Mouse (Mus musculus) neural tube, embryonic 10.5 days (tissue): ENCODE data around the gene Eno1.
"Not testable (repeated sequence)": the region's sequence is repeated elsewhere in the genome, so short reads cannot be mapped to it uniquely, and the experiment has no call there.

Source experiments
- DNase-seq: peaks from one replicate; pipeline ENCODE4 v3.0.0-alpha.2; 2017; ENCODE audit warnings: low spot score; ENCODE audit errors: extremely low spot score

Eno1 gene

DNA sequence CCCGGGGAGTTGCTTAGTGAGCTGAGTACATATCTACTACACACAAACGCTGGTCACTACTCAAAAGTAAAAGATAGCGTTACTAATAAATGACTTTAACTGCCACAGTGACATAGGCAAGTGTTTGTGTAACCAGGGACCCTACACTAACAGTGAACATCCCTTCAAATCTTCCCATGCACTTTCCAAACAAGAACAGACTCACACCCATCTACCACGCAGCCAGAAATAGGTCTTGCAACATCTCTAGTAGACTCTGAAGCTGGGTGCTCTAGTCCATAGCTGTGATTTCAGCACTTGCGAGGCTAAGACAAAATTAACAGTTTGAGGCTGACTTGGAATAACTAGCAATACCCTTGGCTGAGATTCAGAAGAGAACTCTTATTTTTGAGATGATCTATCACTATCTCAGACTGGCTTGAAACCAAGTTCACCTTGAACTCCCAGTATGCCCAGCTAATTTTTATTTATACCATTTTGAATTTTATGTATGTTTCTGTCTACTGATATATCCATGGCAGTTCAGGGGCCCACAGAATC lies 13.3 kb downstream of the Eno1 start:
- no peak for DNase-seq

DNA sequence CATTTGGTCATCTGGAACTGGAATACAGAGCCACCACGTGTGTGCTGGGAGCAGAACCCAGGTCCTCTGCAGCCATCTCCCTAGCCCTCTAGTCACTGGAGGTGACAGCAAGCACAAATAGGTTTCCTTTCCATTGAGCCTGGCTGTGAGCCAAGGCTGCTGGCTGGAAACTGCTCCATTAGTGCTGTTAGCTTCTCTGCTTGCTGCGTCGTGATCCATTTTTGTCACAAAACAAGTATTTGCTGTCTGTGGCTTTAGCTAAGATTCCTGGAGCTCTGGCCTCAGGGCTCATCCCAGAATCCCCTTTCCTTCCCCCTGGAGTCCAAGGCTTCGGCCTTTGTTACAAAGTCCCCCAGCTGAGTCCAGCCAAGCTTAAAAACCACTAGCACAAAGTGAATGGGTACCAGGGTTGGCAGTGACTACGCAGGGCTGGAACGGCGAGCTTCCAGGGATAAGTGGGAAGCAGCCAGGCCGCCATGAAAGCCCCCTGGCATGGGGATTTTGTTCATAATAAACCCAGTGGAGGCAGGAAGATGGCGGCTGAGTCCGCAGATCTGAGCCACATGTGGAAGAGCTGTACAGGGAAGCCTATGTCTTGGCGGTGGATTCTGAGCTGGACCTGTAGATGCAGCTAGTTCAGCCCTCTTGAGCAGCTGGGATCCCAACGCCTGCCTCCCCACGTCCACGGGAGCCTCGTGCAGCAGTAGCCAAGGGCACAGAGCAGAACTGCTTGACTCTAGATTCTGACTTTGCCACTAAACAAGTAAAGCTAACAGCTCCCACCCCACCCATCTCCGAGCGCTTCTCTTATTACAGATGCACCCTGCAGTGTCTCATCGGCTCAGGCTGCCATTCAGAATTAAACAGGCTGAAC lies 14.3 kb downstream of the Eno1 start:
- DNase-seq = no peak

DNA sequence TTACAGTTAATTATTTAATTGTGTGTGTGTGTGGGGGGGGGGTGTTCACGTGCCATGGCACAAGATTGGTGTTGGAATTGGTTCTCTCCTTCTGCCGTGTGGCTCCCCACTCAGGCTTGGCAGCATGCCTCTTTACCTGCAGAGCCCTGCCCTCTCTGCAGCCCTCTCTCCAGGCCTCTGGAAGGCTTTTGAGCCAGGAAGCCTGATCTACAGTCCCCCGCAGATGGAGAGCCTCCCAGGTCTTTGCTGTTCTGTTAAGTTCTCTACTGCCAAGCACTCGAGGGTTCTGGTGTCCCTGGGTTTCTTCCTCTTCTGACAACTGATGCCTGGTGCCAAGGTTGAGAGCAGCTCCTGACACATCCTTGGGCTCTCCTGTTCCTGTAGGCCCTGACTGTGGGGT lies 17.9 kb downstream of the Eno1 start:
- no peak for DNase-seq

DNA sequence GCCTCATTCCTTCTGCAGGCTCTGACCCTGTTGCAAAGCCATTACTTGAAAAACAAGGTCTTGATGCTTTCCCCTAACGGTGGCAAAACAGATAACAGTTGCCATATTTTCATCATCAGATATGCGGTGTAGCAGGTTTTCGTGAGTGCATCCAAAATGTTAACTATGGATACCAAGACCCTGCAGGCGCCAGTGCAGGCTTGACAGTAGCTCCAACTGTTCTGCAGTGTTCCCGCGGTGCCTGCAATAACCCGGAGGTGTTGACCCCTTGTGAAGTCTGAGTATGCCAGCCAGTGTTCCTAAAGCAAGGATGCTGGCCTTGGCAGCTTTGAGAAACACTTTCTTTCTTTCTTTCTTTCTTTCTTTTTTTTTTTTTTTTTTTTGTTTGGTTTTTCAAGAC lies 18.7 kb downstream of the Eno1 start:
- DNase-seq = no peak

DNA sequence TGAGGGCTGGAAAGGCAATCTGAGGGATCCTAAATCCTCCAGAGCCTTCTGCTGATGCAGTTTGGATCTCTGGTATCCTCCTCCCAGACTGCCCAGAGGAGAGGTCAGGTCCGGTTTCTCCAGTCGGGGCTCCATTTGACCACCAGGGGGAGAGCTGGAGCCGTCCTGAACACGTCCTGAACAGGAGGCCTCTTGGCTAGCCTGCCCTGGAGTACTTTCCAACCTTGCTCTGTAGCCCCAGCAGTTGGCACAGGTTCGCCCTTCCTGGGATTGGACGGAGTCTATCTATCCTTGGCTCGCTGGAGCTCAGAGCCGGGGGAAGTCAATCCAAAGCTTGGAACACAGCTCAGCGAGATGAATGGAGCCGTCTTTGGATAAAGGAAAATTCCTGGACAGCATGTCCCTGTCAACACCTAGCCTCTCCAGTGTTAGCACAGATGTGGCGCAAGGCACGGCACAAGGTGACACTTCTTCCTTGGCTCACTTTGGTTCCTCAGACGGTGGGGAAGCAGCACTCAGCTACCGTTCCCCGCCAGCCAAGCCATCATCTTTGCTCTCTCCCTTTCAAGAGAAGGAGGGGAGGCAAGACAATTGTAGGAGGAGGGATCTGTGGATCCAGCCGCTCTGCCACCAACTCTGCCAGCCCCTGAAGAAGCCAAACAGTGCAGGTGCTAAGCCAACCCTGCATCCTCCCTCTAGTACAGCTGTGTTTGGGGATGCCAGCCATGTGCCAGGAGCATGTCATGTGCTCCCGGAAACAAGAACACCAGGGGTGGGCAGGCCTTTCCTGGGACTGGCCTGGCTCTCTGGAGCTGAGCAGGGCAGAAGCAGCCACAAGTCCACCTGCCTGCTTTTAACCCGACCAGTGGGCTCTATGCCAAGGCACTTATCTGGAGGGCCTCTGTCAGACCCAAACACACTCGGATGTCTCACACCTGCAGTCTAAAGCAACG lies 21.0 kb downstream of the Eno1 start:
- peak; percentile 86 for DNase-seq

DNA sequence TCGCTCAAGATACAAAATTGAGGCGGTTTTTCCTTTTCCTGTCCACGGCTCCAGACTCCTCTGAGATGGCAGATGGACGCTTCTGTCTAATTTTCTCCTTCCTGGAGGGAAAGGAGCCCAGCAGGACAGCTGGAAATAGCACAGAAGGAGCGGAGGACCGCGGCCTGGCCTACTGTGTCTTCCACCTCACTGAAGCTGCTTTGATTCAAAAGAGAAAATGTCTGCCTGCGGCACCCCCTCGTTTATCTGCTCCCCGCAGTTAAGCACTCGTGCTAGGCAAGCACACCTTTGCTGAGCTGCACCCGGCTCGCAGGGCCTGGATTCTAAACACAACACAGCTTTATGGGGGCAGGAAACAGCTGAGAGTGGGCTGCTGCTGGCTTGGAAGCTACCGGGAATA lies 21.9 kb downstream of the Eno1 start:
- no peak for DNase-seq

DNA sequence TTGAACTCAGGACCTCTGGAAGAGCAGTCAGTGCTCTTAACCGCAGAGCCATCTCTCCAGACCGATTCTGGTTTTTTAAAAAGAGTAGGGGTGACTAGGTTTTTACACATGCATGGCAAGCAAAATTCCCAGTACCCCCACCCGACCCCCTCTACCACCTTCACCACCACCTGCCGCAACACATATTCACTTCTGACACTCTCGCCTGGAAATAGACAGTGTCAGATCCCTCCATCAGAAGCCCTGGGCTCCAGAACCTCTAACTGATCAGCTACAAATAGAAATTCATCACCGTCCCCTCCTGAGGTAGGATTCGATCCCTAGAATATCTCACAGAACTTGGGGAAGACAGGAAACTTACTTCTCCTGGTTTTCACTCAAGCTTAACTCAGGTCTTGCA lies 23.1 kb downstream of the Eno1 start:
- no peak for DNase-seq

DNA sequence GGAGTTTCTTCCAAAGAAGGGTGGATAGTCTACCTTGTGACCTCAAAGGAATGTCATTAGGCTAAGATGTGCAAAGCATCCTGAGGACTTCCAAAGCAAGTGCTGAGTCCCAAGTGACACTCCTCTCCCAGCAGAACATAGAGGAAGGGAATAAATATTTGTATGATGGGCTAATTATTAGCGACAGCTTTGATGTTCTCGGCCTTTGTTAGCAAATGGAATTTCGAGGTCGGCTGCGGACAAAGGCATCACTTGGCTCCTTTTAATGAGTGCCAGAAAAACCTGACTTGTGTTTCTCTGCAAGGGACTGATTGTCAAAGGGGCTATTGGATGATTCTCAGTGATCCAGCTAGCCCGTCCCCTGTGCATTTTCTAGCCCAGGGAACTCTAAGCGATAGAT lies 23.6 kb downstream of the Eno1 start:
- DNase-seq = no peak

DNA sequence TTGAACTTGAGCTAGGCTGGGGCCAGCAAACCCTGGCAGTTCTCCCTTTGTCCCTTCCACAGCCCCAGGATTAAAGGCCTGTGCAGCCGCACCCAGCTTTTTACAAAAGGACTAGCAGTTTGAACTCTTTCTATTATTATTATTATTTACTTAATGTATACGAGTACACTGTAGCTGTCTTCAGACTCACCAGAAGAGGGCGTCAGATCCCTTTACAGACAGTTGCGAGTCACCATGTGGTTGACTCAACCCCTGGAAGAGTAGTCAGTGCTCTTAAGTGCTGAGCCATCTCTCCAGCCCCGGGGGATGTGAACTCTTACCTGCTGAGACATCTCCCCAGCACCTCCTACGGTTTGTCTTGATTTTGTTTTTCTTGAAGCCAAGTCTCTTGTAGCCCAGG lies 24.2 kb downstream of the Eno1 start:
- no peak for DNase-seq

DNA sequence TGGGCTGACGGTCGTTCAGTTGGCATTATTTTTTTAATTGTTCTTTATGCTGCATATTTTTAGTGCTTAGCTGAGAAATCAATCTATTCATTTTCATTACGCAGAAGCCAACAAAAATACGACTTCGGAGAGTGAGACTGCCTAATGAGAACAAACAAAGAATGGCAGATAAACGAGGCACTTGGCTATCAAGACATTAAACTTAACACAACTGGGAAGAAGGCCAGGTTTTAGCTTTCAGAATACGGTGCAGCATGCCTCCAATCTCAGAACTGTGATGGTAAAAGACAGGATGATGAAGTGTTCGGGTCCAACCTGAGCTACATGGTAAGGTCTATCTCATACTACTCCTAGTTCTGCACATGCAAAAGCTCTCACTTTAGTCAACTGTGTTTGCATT lies 25.8 kb downstream of the Eno1 start:
- DNase-seq = no peak

DNA sequence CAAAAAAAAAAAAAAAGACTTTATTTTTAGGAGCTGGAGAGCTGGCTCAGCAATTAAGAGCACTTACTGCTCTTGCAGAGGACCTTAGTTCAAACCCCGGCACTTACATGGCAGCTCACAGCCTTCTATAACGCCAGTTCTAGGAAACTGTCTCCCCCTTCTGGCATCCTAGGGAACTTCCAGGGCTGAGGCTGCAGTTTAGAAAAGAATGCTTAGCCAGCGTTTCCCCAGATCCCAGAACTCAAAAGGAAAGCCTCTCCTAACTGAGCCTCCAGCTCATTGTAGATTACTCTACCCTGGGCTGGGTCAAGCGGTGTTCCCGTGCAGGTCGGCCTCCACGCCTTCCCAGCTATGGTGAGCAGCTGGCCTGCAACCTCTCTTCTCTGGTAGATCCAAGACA lies 28.4 kb downstream of the Eno1 start:
- no peak for DNase-seq

DNA sequence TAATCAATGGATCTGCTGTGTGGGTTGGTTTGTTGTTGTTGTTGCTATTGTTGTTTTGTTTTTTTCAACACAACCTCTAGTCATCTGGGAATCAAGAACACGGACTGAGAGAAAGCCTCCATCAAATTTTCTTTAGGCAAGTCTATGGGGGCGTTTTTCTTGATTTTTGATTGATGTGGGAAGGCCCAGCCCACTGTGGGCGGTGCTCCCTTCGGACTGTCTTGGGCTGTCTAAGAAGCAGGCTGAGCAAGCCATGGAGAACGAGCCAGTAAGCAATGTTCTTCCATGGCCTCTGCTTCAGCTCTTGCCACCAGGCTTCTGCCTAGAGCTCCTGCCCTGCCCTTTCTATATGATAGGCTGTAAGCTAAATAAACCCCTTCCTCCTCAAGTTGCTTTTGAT lies 28.9 kb downstream of the Eno1 start:
- DNase-seq = no peak

DNA sequence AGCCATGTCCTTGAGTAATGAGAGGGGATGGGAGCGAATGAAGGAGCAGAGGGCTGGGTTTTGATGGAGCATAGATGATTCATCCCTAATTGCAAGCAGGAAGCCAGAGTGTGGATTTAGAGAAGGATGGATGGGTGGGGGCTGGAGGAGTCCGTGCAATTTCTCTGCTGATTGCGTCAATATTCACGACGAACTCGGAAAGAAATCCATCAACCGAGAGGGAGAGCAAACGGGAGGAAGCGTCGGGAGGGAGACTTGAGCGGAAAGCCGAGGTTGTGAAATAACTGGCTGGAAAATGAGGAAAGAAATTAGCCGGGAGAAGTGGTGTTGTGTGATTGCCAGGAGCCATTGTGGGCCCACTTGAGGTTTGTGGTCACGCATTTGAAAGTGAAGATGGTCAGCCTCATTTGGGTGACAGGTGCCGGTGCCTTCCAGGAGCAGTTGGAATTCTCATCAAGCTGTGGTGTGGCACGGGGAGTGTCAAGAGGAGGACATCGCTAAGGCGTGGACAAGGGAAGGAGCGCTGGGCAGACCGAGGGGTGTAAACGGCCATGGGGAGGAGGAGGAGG lies 30.2 kb downstream of the Eno1 start:
- no peak for DNase-seq

DNA sequence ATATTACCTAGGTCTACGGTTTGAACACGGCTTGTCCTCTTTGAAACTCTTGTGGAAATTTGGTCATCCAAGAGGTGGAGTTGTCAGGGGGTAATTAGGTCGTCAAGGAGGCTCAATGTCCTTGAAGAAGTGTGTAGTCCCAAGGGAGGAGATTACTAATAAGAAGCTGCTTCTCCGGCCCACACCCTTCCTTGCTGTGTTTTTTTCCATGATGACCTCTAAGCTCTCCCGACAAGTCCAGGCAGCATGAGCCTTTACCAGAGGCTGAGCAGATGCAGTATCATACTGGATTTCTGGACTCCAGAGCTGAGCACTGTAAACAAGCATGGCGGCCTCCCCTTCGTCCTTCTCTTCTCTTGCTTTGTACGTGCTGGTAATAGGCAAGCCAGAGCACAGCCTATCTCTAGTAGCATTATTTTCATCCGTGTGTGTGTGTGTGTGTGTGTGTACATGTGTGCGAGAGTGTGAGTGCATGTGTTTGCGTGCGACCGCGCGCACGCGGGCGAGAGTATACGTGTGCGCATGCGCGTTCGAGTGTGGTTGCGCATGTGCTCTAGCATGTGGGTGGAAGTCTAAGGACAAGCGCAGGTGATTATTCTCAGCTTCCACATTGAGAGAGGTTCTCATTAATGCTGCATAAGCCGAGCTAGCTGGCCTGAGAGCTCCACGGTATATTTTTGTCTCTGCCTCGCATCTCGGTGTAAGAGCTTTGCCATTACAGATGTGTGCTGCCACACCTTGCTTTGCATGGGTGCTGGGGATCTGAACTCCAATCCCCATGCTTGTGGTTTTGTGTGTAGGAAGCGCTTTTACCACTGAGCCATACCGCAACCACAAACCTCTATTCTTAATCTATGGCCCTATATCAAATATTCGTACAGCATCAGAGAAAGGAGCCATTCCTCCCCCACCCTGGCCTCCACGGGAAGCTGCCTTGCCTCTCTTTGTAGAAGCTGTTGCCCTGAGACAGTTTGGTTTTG lies 32.4 kb downstream of the Eno1 start:
- no peak for DNase-seq

DNA sequence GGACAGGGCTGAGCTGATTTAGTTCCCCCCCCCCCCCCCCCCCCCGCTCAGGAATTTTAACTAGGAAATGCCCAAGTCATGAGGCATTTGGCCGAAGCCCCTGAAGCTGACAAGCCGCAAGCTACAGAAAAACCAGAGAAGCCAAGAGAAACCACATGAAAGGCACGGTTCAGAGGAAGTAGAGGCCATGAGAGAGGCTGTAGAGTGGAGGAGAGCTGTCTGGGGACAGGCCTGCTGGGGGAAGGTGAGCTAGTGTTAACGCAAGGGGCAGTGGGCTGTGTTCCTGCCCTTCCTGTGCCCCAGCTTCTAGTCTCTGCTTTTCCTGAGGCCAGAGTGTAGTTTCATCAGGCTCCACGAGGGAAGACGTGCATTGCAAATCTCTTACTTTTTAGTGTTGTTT lies 33.2 kb downstream of the Eno1 start:
- DNase-seq = no peak

DNA sequence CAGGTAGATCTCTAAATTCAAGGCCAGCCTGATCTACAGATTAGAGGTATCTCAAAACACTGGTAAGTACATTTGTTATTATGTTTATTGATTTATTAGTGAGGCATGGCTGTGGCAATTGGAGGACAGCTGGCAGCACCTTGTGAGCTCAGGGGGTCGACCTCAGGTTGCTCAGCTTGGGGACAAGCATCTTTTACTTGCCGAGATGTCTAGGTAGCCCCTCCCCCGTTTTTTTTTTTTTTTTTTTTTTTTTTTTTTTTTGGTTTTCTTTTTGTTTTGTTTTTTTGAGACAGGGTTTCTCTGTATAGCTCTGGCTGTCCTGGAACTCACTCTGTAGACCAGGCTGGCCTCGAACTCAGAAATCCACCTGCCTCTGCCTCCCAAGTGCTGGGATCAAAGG lies 34.2 kb downstream of the Eno1 start:
- not testable (repeated sequence) for DNase-seq

DNA sequence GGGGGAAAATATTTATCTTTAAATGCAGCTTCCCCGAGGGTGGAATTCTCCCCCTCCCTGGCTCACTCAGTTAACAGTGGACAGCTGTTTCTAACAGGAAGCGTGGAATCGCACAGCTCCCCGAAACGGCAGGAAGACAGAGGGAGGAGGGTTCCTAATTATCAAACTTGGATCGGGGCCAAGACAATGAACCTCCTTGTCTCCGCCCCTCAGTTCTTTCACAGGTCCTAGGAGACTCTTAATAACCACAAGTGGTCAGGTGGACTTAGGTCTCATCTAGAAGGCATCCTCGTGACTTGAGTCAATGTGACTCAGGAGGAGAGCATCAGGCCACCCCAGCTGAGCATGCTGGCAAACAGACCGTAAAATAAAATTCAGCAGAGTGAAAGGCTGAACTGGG lies 36.2 kb downstream of the Eno1 start:
- no peak for DNase-seq

DNA sequence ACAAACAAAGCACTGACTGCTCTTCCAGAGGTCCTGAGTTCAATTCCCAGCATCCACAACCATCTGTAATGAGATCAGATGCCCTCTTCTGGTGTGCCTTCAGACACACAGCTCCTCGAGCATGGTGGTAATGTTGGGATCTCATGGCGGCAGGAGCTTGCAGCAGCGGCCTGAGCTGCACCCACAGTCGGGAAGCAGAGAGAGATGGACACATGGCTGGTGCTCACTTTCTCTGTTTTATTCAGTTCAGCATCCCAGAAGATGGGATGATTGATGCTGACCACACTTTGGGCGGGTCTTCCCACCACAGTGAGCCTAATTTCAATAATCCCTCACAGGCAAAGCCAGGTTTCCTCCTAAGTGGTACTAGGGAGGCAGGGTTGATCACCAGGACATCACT lies 39.0 kb downstream of the Eno1 start:
- no peak for DNase-seq

DNA sequence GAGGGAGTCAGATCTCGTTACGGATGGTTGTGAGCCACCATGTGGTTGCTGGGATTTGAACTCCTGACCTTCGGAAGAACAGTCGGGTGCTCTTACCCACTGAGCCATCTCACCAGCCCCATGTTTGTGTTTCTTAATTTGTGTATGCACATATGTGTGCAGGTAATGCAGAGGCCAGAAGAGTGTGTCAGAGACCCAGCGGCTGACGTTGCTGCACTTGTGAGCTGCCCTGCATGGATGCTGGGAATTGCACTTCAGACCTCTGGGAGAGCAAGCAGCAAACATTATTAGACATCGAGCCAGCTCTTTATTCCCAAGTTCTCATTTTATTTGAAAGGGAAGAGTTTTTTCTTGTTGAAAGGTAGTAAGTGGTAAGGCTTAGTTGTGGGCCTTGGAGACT lies 42.8 kb downstream of the Eno1 start:
- DNase-seq = not testable (repeated sequence)

DNA sequence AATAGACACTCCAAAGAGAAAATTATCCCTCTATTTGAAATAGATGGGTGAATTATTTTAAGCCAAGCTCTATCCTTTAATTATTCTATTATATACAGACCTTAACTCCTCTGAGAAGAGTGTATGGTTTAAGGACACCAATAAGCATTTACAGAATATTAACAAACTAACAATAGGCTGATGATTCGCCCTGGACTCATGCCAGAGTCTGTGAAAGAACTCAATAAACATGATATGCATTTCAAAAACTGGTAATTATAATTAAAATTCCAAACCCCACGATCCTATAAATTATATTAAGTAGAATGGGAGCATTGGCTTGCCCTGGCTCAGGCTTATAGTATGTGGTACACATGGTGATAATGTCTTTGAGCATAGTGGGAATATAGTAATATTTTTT lies 43.5 kb downstream of the Eno1 start:
- DNase-seq = no peak

DNA sequence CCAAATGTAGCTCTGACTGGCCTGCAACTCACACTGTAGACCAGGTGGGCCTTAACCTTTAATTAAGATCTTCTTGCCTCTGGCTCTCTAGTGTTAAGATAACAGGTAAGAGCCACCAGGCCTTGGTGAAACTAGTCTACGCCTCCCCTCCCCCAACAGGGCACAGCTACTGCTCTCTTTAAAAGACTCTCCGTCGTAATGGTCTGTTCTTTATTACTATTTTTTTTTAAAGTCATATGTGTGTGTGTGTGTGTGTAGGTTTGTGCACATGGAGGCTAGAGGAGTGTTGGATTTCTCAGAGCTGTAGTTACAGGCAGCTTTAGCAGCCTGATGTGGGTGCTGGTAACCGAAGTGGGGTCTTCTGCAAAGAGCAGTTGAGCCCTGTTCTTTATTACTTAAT lies 43.9 kb downstream of the Eno1 start:
- DNase-seq = no peak
